Mouse (Mus musculus) liver, embryonic 14.5 days (tissue): ENCODE results near the gene Swsap1. TPM values are rescaled to one million over a fixed set of nuclear protein-coding genes. Genes with fewer than 3 reads are reported as not detected.

ENCODE experiments used
- ATAC-seq: fragments of 200-750 bp; cut with Nextera tagmentation; 2 replicates; pipeline ENCODE4 v1.8.0; 2017; ENCODE audit warnings: moderate number of reproducible peaks, mild to moderate bottlenecking, moderate library complexity; ENCODE audit not compliant: insufficient read depth
- DNase-seq, 3 experiments: peaks; one replicate each; pipeline ENCODE4 v3.0.0-alpha.2; 2012 to 2013; ENCODE audit warnings: low read depth in 3 of 3, low spot score in 3 of 3
- H3K27ac ChIP-seq: fragments of 300-500 bp; sonication (generic); 2 replicates; pipeline ENCODE4 v1.5.1; 2014; ENCODE audit warnings: moderate library complexity, mild to moderate bottlenecking, control low read depth, inconsistent platforms
- H3K27me3 ChIP-seq: fragments of 300-500 bp; sonication (generic); 2 replicates; pipeline ENCODE4 v1.6.1; 2014; ENCODE audit warnings: mild to moderate bottlenecking, low read length, moderate library complexity; ENCODE audit not compliant: control insufficient read depth, insufficient read depth
- H3K36me3 ChIP-seq: fragments of 300-500 bp; sonication (generic); replicated peaks from 2 replicates; pipeline ENCODE4 v1.6.1; 2014; ENCODE audit warnings: low read depth; ENCODE audit not compliant: control insufficient read depth, insufficient read depth
- H3K4me1 ChIP-seq, 2 experiments: fragments of 200-500 bp in 1 of 2; fragments of 300-500 bp in 1 of 2; sonication (generic) in 1 of 2; replicated peaks; 2 replicates each; pipeline ENCODE4 v1.6.1; 2012 to 2014; ENCODE audit warnings: antibody characterized with exemption in 1 of 2, inconsistent platforms in 1 of 2, low read length in 1 of 2; ENCODE audit not compliant: control insufficient read depth in 2 of 2, insufficient read depth in 2 of 2
- H3K4me2 ChIP-seq: fragments of 300-500 bp; sonication (generic); 2 replicates; pipeline ENCODE4 v1.6.1; 2014; ENCODE audit warnings: low read depth, mild to moderate bottlenecking, control low read depth, moderate library complexity
- H3K4me3 ChIP-seq, 2 experiments: fragments of 200-500 bp in 1 of 2; fragments of 300-500 bp in 1 of 2; sonication (generic) in 1 of 2; 2 replicates each; pipeline ENCODE4 v1.5.1; 2012 to 2014; ENCODE audit warnings: low read depth in 2 of 2, low read length in 2 of 2, mild to moderate bottlenecking in 2 of 2, control low read depth in 1 of 2, inconsistent platforms in 1 of 2, moderate library complexity in 1 of 2; ENCODE audit not compliant: insufficient read depth in 1 of 2
- H3K9ac ChIP-seq: fragments of 300-500 bp; sonication (generic); replicated peaks from 2 replicates; pipeline ENCODE4 v1.6.1; 2014; ENCODE audit warnings: mild to moderate bottlenecking, control low read depth, moderate library complexity
- H3K9me3 ChIP-seq: fragments of 300-500 bp; sonication (generic); 2 replicates; pipeline ENCODE4 v1.6.1; 2016; ENCODE audit warnings: low read length, mixed read lengths; ENCODE audit not compliant: control insufficient read depth
- CTCF ChIP-seq: IDR thresholded peaks from 2 replicates; pipeline ENCODE4 v1.5.1; 2016; ENCODE audit warnings: antibody characterized with exemption, low read depth, control low read depth
- EP300 ChIP-seq: IDR thresholded peaks from 2 replicates; pipeline ENCODE4 v1.6.1; 2016; ENCODE audit warnings: antibody characterized with exemption, low read depth
- WGBS: fragments of 180-500 bp; shearing (Covaris S2); extraction: QIAGEN DNeasy Blood & Tissue Kit; methylation state at CpG from one replicate; pipeline ENCODE4 v1.1.7; 2014; ENCODE audit not compliant: insufficient replicate concordance; 5-methylcytosine and 5-hydroxymethylcytosine counted together
- polyA plus RNA-seq, 2 experiments: library from polyadenylated mRNA; depleted of rRNA in 1 of 2; stranded (reverse) in 1 of 2; unstranded in 1 of 2; fragments of >200 nt; fragmentation: Nextera tagmentation in 1 of 2; extraction: Ambion mirVana in 1 of 2; gene quantifications; 2 replicates each; pipeline versions ENCODE4 v1.2.1 to v1.2.3; 2012 to 2014

Gene Swsap1
- polyA plus RNA-seq, 2 experiments = 1.4 to 3.5 TPM

DNA sequence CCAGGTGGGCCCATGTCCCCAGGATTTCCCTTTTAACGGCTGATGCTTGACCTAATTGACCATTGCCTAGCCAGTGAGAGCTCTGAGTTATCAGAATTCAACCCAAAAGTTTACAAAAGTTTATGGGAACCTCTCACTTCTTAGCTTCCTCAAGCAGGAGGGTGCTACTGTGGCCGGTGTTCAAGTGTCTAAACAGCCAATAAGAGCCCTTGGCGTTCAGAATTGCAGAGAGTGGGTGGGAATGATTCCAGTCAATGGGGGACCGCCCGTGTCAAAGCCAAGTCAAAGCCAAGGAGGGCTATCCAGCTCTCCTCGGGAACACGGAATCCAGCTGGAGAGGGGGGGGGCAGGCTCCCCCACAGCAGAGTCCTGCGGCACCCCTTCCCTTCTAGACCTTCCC is 7.4 kb upstream of the Swsap1 start:
- TF ChIP-seq EP300 (no peak), CTCF (no peak)
- ATAC-seq (no peak), DNase-seq (no peak)
- H3K36me3 ChIP-seq = no peaks in the 10 kb centered on the region
- H3K27me3 ChIP-seq = no peaks in the 10 kb centered on the region; the same call in 1 of the 2 replicates
- 0 out of 4 replicates have a peak, but pooled peaks cover 0 to 2% of the 10 kb centered on the region in 2 experiments for H3K4me1 ChIP-seq
- WGBS = 37% methylated on average over 8 of the region's 8 CpGs
- H3K4me3 ChIP-seq = no peak overlapping the region
- H3K27ac ChIP-seq = no peak overlapping the region
- no peak overlapping the region for H3K9ac ChIP-seq
- no peak overlapping the region for H3K4me2 ChIP-seq
- H3K9me3 ChIP-seq = no peaks in the 10 kb centered on the region

DNA sequence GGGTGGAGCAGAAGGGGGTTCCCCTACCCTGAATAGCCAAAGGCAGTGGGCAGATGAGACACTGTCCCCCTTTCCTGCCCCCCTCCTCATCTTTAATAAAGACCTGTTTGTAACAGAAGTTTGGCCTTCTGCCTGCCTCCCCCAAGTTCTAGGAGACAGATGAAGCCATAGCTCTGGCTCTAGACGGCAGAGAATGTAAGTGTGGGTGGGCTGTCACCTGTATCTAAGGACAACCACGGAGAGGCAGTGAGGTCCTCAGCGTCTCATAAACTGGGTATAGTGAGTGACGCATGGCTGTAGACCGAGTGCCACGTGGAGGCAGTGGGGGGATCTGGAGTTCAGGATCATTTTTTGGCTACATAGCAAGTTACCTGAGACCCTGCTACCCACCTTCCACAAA is 6.8 kb upstream of the Swsap1 start:
- Histone ChIP-seq H3K36me3 (no peaks in the 10 kb centered on the region), H3K4me1 (0 out of 4 replicates have a peak, but pooled peaks cover 0 to 2% of the 10 kb centered on the region in 2 experiments), H3K4me2 (no peak overlapping the region), H3K9me3 (no peaks in the 10 kb centered on the region), H3K9ac (no peak overlapping the region), H3K4me3 (no peak overlapping the region), H3K27me3 (no peaks in the 10 kb centered on the region; the same call in 1 of the 2 replicates), H3K27ac (no peak overlapping the region)
- no peak for DNase-seq
- TF ChIP-seq CTCF = no peak
- TF ChIP-seq EP300 = no peak
- 54% methylated on average over 6 of the region's 6 CpGs for WGBS
- no peak for ATAC-seq

- TF ChIP-seq EP300 = no peak
- no peak for TF ChIP-seq CTCF
- peaks cover 4 to 6% of the 10 kb centered on the region in 2 experiments; a peak in 3 of 4 replicates for H3K4me1 ChIP-seq
- no peaks in the 10 kb centered on the region; the same call in 1 of the 2 replicates for H3K27me3 ChIP-seq
- no peak overlapping the region for H3K4me3 ChIP-seq
- H3K4me2 ChIP-seq = no peak overlapping the region
- WGBS = 11% methylated on average over 11 of the region's 11 CpGs
- H3K9ac ChIP-seq = no peak overlapping the region
- peak in 1 of 3 experiments; percentile 43 for DNase-seq
- ATAC-seq = no peak
- H3K9me3 ChIP-seq = no peaks in the 10 kb centered on the region
- H3K36me3 ChIP-seq = no peaks in the 10 kb centered on the region
- no peak overlapping the region for H3K27ac ChIP-seq
Measured at GRCm38 (mm10) chr9:21950322-21950721, 5.2 kb upstream of the Swsap1 start.

- Histone ChIP-seq H3K4me1 (peaks cover 4 to 8% of the 10 kb centered on the region in 2 experiments), H3K9me3 (no peaks in the 10 kb centered on the region), H3K4me3 (no peak overlapping the region), H3K9ac (no peak overlapping the region), H3K4me2 (no peak overlapping the region), H3K27ac (no peak overlapping the region), H3K36me3 (no peaks in the 10 kb centered on the region), H3K27me3 (no peaks in the 10 kb centered on the region; the same call in 1 of the 2 replicates)
- ATAC-seq (no peak), DNase-seq (no peak)
- TF ChIP-seq EP300 = no peak
- TF ChIP-seq CTCF = peak; percentile 84
- WGBS = 66% methylated on average over 3 of the region's 3 CpGs
Measured at GRCm38 (mm10) chr9:21951977-21952376, 3.6 kb upstream of the Swsap1 start.

DNA sequence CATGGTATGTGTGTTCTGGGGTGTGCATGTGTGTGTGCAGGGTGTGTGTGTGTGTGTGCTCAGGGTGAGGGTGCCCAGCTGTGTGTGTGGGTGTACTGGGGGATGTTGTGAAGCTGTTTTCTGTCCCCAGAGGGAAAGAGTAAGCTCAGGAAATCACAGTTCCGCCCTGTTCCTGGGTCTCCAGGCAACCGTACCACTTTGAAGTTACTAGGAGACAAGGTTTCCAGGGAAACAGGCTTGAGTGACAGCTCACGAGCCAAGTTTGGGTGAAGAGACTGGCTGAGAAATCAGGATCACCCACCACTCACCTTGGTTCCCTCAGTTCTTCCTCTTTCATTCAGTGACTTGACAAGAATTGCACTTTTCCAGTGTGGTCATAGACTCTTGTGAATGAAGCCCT is 2.0 kb upstream of the Swsap1 start:
- no peaks in the 10 kb centered on the region for H3K9me3 ChIP-seq
- WGBS = 16% methylated on average over 3 of the region's 3 CpGs
- no peak for ATAC-seq
- H3K4me1 ChIP-seq = peaks cover 4 to 5% of the 10 kb centered on the region in 2 experiments
- no peak overlapping the region for H3K4me3 ChIP-seq
- H3K4me2 ChIP-seq = no peak overlapping the region
- DNase-seq = no peak
- H3K36me3 ChIP-seq = peaks cover 10% of the 10 kb centered on the region
- no peak overlapping the region for H3K9ac ChIP-seq
- TF ChIP-seq EP300 (no peak), CTCF (no peak)
- no peak overlapping the region for H3K27ac ChIP-seq
- H3K27me3 ChIP-seq = no peaks in the 10 kb centered on the region; the same call in 1 of the 2 replicates
